26 mouse cellular contexts compared by ENCODE assay signal in genomic region chr12:33849088-33849487, GRCm38 (mm10).
"Had no signal": no experiment of that assay in that cellular context is flagged by ENCODE, and none has a peak within 500 bp of the region (broad histone marks: within the 10 kb centered on the region; RNA-seq: fewer than 3 reads in every experiment).

No protein-coding gene starts in this region.

- DNase-seq: gastrocnemius, postnatal 36 days; heart, adult 11 months; heart, adult 2 months; heart, postnatal 14 days; heart, postnatal 36 days; kidney, adult 11 months; kidney, adult 2 months; kidney, adult 9 months; kidney, postnatal 14 days; kidney, postnatal 36 days; layer of hippocampus, adult 9-11 months; layer of hippocampus, postnatal 36 days; left cerebral cortex, postnatal 4 days had no signal

- H3K4me2 ChIP-seq: heart, embryonic 11.5 days; heart, embryonic 13.5 days; heart, embryonic 15.5 days; hindbrain, embryonic 13.5 days; hindbrain, embryonic 15.5 days; kidney, embryonic 15.5 days; limb, embryonic 12.5 days; limb, embryonic 15.5 days; liver, embryonic 12.5 days had no signal

- ATAC-seq: hindbrain, postnatal 0 days; intestine, embryonic 16.5 days; liver, embryonic 12.5 days had no signal

- H3K9me3 ChIP-seq: heart, embryonic 13.5 days; heart, embryonic 15.5 days; hindbrain, embryonic 13.5 days; hindbrain, embryonic 15.5 days; kidney, embryonic 15.5 days; limb, embryonic 12.5 days; limb, embryonic 15.5 days; liver, embryonic 12.5 days had no signal

- H3K4me3 ChIP-seq: heart, adult 2 months; heart, embryonic 13.5 days; heart, embryonic 15.5 days; hindbrain, embryonic 13.5 days; hindbrain, embryonic 15.5 days; kidney, embryonic 15.5 days; limb, embryonic 12.5 days; limb, embryonic 15.5 days; liver, embryonic 12.5 days had no signal

- H3K27ac ChIP-seq: heart, adult 2 months; heart, embryonic 13.5 days; heart, embryonic 15.5 days; hindbrain, embryonic 13.5 days; hindbrain, embryonic 15.5 days; hindbrain, postnatal 0 days; kidney, embryonic 15.5 days; kidney, postnatal 0 days; limb, embryonic 12.5 days; limb, embryonic 15.5 days; liver, embryonic 12.5 days; liver, embryonic 14.5 days had no signal

- H3K36me3 ChIP-seq: heart, embryonic 13.5 days; heart, embryonic 15.5 days; hindbrain, embryonic 13.5 days; hindbrain, embryonic 15.5 days; kidney, embryonic 15.5 days; limb, embryonic 12.5 days; limb, embryonic 15.5 days; liver, embryonic 12.5 days had no signal

- H3K4me1 ChIP-seq: heart, embryonic 15.5 days; hindbrain, embryonic 13.5 days; kidney, embryonic 15.5 days; limb, embryonic 15.5 days; liver, embryonic 12.5 days had no signal

- H3K9ac ChIP-seq: heart, embryonic 13.5 days; heart, embryonic 15.5 days; hindbrain, embryonic 13.5 days; hindbrain, embryonic 15.5 days; kidney, embryonic 15.5 days; limb, embryonic 12.5 days; limb, embryonic 15.5 days; liver, embryonic 12.5 days; liver, embryonic 14.5 days had no signal

- H3K27me3 ChIP-seq: heart, embryonic 13.5 days; heart, embryonic 15.5 days; hindbrain, embryonic 13.5 days; hindbrain, embryonic 15.5 days; kidney, embryonic 15.5 days; limb, embryonic 12.5 days; limb, embryonic 15.5 days; liver, embryonic 12.5 days had no signal
